Mouse (Mus musculus) layer of hippocampus, adult 18-20 months (tissue): ENCODE results near the gene Apbb1. TPM values are rescaled to one million over a fixed set of nuclear protein-coding genes. Genes with fewer than 3 reads are reported as not detected.

Source experiments
- DNase-seq, 2 experiments: peaks; one replicate each; pipeline ENCODE4 v3.0.0; 2022; ENCODE audit warnings: low spot score in 2 of 2
- long read RNA-seq: library from polyadenylated mRNA; stranded (forward); transcript quantifications from one replicate; pipeline ENCODE4 v2.0.0, GENCODE M21; 2021
- total RNA-seq, 2 experiments: library from RNA; stranded (reverse); gene quantifications; 2 replicates each; pipeline ENCODE4 v1.2.3; 2021

The Apbb1 gene
- 100 to 1,000 TPM; 382 to 388 TPM for total RNA-seq
- long read RNA-seq, transcript Apbb1-214 (14 exons, 2,878 nt) = major isoform, 108 of 990 reads
- long read RNA-seq, transcript Apbb1-201 (13 exons, 2,530 nt) = minor isoform, 25 of 990 reads
- long read RNA-seq, transcript Apbb1-217 (14 exons, 2,712 nt) = minor isoform, 7 of 990 reads
- long read RNA-seq, partial matches to known transcripts = 50 of 990 reads
- long read RNA-seq, other reads (novel, unspliced or antisense) = 796 of 990 reads

DNA sequence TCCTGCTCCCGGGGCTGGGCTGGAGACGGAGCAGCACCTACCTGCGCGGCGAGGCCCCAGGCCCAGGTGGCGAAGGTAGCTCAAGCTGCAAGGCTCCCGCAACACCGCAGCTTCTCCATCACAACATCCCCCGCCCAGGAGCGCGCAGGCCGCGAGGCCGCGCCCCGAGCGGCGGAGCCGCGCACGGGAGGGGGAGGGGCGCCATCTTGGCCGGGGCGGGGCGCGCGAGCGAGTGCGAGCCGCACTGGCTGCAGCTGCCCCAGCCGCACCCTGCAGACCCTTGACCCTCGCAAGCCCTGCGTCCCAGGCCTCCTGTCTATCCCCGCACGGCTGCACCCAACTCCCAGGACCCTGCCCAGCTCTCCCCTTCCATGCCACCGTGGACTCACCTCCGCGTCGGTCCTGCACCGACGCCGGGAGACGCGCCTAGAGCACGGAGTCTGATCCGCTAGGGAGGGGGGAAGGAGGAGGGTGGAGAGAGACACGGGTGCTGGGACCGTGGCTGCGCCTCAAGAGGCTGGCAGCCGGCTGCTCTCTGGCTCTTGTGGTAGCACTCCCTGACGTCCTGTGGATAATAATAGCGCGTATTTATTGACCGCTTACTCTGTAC lies at the start of gene Apbb1:
Gene Apbb1 (minus strand): TSS at position 560 of the 610 bp plus-strand sequence.
- peak; percentile 61 to 87 for DNase-seq

GRCm38 (mm10) chr7:105628633-105629032 lies 47.2 kb upstream of the Apbb1 start:
- peak in 1 of 2 experiments; percentile 60 for DNase-seq

GRCm38 (mm10) chr7:105625397-105625796 lies 43.9 kb upstream of the Apbb1 start:
- DNase-seq = no peak

DNA sequence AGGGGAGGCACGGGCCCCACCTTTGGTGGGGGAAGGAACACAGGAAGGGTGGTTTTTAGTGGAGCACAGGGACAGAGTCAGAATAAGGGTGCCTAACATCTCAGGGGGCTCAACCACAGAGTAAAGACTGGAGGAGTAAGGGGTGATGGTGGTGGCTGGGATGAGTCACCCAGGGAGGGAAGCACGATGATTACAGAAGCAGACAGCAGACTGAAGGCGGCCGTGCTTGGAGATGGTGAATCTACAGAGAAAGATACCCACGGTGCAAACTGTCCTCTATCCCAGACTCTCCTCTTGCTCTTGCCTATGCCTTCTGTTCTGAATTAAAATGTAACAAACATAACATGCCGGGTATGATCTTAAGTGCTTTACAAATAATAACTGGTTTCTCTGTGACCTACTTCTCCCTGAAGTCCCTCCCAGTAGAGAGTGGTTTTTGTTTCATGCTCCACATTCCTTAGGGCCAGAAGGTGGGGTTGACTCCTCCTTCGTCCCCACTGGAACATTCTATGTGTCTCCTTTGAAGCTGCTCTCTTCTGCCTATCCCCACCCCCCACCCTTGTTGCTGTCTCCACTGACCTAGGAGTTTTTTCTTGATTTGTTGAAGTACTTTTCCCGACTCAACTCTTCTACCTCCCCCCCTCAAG lies 40.3 kb upstream of the Apbb1 start:
- DNase-seq = peak in 1 of 2 experiments; percentile 56

DNA sequence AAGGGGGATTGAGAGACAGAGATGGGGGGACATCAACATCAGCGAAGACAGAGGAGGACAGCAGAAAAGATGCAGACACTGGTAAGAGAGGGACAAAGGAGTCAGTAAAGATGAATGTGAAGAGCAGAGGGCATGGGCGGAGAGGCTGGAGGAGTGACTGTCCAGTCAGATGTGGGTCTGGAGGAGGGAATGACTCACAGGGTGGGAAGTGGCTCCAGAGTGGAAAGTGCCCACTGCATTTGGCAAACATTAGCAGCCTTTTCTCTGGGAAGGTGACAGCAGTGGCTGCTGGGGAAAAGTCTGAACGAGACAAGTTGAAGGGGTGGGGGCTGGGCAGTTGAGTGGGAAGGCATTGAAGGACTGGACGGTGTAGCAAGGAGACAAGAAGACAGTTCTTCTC lies 39.6 kb upstream of the Apbb1 start:
- DNase-seq = no peak

GRCm38 (mm10) chr7:105619701-105620100 lies 38.2 kb upstream of the Apbb1 start:
- DNase-seq = no peak

DNA sequence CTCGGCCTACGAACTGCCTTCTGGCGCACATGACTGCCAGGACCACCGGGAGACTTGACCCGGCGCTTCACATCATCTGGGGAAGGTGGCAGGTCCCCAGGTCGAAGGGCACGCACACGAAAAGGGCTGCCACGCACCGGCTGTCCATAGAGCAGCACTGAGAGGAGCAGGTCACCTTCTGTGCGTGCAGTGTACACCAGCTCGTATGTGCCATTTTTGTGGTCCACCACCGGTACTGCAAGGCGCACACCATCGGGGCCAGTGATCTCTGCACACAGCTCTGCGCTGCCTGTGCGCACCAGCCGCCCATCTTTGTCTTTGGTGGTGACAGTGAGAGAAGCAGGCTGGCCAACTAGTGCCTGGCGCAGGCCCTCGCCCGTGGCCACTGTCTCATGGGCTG lies 36.4 kb upstream of the Apbb1 start:
- no peak for DNase-seq

DNA sequence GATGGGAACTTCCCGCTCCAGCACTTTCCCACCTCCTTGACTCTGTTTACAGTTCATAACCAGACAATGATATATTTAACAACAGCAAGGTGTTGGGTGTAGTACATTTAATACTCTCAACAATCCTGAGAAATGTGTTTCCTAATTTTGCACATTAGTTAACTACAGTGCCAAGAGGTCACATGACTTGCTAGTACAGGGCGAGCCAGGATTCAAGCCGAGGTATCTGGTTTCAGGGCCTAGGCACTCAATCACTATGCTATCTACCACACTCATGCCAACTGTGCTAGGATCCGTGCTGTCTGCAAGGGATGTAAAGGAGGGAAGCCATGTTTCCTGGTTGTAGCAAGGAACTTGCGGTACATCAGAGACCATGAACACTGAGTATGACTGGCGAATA lies 35.1 kb upstream of the Apbb1 start:
- no peak for DNase-seq

- no peak for DNase-seq
These were observed 34.3 kb upstream of the Apbb1 start for GRCm38 (mm10) chr7:105615720-105616119.

- no peak for DNase-seq
These were observed 32.9 kb upstream of the Apbb1 start for GRCm38 (mm10) chr7:105614400-105614799.

GRCm38 (mm10) chr7:105611767-105612166 lies 30.3 kb upstream of the Apbb1 start:
- no peak for DNase-seq

DNA sequence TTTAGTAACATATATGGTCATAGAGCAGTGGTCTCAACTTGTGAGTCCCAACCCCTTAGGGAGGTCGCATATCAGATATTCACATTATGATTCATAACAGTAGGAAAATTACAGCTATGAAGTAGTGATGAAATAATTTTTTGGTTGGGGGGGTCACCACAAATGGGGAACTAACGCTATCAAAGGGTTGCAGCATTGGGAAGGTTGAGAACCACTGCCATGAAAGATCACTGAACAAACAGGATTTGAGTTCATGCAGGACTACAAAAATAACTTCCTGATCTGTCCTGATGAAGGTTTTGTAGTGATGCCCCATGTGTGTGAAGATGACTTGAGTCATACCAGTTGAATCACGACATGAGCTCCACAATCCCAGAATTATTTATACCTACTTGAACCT lies 27.0 kb upstream of the Apbb1 start:
- no peak for DNase-seq

GRCm38 (mm10) chr7:105602860-105603623 lies 21.6 kb upstream of the Apbb1 start:
- peak; percentile 22 to 76 for DNase-seq

DNA sequence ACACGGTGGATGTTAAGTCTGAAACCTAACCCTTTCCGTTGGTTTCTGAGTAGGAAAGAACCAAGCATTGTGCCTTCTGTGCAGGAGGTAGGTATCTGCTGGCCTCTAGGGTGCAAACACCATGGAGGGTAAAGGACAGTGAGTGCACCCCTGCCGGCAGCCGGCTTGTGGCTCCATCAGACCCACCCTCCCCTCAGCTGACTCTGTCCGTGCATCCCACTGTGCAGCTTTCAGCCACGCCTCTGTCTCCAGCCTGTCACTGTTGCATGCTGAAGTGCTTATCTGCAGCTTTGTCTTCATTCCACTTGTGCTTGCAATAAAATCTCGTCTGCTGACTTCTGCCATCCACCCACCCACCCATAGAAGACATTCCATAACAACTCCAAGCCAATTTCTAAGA lies 8.6 kb upstream of the Apbb1 start:
- DNase-seq = no peak

DNA sequence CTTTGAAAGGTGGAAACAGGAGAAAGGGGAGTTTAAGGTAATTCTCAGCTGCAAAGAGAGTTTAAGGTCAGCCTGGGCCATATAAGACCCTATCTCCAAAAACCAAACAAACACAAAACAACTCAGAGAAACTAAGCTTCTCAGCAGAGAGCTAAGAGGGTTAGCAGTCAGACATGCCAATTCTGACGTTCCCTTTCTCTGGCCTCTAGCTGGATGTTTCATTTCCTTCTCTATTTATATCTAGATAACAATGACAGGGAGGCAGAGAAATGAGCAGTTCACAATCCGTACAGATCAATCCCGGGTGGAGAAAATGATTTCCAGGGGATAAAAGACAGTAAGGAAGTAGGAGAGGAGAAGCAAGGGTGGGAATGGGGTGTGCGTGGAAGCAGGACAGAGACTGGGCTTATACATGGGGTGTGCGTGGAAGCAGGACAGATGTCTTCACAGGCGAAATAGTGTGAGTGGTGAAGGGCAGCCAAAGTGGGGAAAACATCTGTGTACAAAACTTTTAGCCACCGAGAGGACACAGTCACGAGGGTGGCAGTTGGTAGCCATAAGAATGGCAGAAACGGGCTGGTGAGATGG lies 7.0 kb upstream of the Apbb1 start:
- no peak for DNase-seq

GRCm38 (mm10) chr7:105581959-105582358 lies 506 bp upstream of the Apbb1 start:
- no peak for DNase-seq

DNA sequence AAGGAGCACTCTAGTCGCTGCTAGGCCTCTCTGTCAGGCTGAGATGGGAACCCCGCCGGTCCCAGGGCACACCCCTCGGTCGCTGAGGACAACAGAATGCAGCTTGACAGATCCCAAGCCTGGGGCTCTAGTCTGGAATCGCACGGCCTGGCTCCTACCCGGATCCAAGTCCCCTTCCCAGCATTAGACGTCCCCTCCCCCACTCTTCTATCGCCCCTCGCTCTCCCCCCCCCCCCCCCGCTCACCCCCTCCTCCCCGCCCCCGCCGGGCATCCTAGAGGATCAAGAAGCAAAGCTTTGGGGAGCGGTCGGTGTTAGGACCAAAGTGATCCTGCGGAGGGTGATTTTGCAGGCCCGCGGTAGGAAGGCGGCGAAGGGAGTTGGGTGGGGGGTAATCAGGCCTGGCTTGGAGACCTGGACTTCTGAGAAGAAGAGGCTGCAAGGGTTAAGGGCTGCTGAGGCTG lies 795 bp downstream of the Apbb1 start:
- DNase-seq = no peak

- DNase-seq = no peak
These were observed 3.0 kb downstream of the Apbb1 start for GRCm38 (mm10) chr7:105578481-105578880.

DNA sequence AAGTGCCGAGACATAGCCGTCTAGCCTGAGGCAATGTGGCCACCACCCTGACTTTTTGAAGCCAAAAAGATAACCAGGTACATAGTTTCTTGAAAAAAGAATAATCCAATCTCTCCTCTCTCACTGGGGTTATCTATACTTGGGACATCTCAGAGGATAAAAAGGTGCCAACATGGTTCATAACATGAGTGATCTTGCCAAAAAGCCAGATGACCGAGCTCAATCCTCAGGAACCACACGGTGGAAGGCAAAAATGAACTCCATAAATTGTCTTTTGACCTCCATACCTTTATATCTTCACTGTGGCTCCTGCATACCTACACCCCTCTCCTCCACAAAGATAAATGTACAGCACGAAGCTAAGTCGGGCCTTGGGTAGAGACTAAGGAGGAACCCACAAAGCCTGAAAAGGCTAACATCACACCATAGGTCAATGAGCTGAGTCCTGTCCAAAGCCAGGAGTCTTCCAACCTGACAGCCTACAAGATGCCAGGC lies 4.0 kb downstream of the Apbb1 start:
- no peak for DNase-seq

- DNase-seq = no peak
These were observed 5.2 kb downstream of the Apbb1 start for GRCm38 (mm10) chr7:105576166-105576748.

- no peak for DNase-seq
These were observed 6.9 kb downstream of the Apbb1 start for GRCm38 (mm10) chr7:105574537-105574936.
